Mouse (Mus musculus): ENCODE measurements at regions not wholly inside any gene's neighbourhood (a gene's known extent, or its start where the extent isn't known, plus 50 kb on each side); places are given as distances from the start of the nearest gene placed in this dataset.

DNA sequence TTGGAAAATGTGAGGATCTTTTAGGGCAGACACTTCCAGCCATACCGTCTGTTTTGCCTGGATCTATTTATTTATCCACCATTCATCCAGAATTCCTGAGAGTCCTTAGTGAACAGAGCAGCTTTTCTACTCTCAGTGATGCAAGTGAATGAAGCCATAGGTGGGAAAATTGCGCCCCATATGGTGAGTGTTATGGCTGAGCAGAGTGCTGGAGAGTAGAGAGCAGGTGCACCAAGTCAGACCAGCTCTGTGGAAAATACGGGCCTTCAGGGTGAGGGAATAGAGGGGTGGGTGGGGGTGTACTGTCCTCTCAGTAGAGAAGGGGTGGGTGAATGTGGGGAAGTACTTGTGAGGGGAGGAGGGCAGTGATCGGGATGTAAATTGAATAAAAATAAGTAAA lies 223.0 kb upstream of the 4930550L24Rik start:
- DNase-seq (ENCODE audit: low spot score in 2 of 2): no peak

DNA sequence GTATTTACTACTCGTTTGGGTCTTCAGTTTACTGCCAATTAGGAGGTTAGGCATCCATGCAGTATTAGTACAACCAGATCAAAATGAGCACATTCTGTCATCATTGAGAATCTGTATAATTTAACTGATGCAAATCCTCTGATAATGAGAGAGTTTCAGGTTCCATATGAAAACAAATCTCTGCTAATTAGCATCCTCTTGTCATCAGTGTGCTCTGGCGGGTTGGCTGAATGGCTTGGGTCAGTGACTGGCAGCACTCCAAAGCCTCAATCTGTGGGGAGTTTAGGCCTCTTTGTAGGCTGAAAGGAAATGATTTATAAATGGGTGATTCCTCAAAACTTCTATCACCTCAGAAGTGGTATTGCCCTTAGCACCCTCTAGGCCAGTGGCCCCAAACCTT lies 220.2 kb upstream of the 4930550L24Rik start:
- DNase-seq (ENCODE audit: low spot score in 2 of 2): peak in 1 of 2 experiments; percentile 7

DNA sequence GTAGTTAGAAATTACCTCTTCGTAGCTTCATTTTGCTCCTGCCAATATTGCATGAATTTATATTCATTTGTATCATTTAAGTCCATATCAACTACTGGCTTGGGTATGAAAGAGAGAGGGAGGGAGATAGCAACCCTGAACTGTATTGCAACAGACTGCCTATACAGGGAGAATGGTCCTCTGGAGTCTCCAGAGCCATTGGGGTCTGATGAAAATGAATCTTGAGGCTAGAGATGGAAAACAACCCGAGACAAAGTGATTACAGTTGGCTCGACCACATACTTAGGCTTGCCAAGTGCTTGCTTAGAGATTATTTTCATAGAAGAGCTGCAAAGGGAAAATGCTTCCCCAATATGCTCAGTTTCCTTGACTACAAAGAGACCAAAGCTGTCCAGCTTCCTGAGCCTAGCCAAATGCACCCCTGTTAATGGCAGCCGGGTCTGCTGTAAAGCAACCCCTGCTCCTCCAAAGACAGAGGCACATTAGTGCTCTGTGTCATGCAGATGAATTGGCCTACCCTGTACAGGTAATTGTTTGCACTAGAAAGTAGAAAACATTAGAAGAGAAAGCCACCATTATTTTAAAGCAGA lies 206.9 kb upstream of the 4930550L24Rik start:
- peak; percentile 4 to 13 for DNase-seq (ENCODE audit: low spot score in 2 of 2)

Measured in layer of hippocampus, postnatal 10 days (tissue).